Mouse (Mus musculus) embryonic facial prominence, embryonic 11.5 days (tissue): Measurements from ENCODE around the gene Olfr432. TPM values are rescaled to one million over a fixed set of nuclear protein-coding genes. Genes with fewer than 3 reads are reported as not detected.
A peak's percentile ranks its signal among the peaks of the same experiment; 100 is the strongest.
"Not testable (repeated sequence)": the region's sequence is repeated elsewhere in the genome, so short reads cannot be mapped to it uniquely, and the experiment has no call there.

Experiments
- ATAC-seq: fragments of 200-750 bp; cut with Nextera tagmentation; replicated peaks from 2 replicates; pipeline ENCODE4 v1.8.0; 2017; ENCODE audit warnings: low read depth; ENCODE audit not compliant: insufficient number of reproducible peaks, low FRiP score, low TSS enrichment
- DNase-seq: peaks from one replicate; pipeline ENCODE4 v3.0.0-alpha.2; 2015; ENCODE audit warnings: low spot score
- H3K27ac ChIP-seq: fragments of 300-500 bp; sonication (generic); replicated peaks from 2 replicates; pipeline ENCODE4 v1.5.1; 2014; ENCODE audit warnings: mild to moderate bottlenecking, low read depth, low read length, control low read depth
- H3K27me3 ChIP-seq: fragments of 300-500 bp; sonication (generic); 2 replicates; pipeline ENCODE4 v1.6.1; 2014; ENCODE audit warnings: mild to moderate bottlenecking, low read length, moderate library complexity, mixed read lengths; ENCODE audit not compliant: control insufficient read depth, insufficient read depth
- H3K36me3 ChIP-seq: fragments of 300-500 bp; sonication (generic); replicated peaks from 2 replicates; pipeline ENCODE4 v1.6.1; 2014; ENCODE audit warnings: low read depth, mild to moderate bottlenecking, low read length, moderate library complexity, mixed read lengths; ENCODE audit not compliant: control insufficient read depth, insufficient read depth
- H3K4me1 ChIP-seq: fragments of 300-500 bp; sonication (generic); 2 replicates; pipeline ENCODE4 v1.6.1; 2014; ENCODE audit warnings: low read length, mixed read lengths; ENCODE audit not compliant: control insufficient read depth, insufficient read depth
- H3K4me2 ChIP-seq: fragments of 300-500 bp; sonication (generic); 2 replicates; pipeline ENCODE4 v1.6.1; 2014; ENCODE audit warnings: low read depth, mild to moderate bottlenecking, control low read depth, low read length, moderate library complexity
- H3K4me3 ChIP-seq: fragments of 300-500 bp; sonication (generic); 2 replicates; pipeline ENCODE4 v1.5.1; 2014; ENCODE audit warnings: low read depth, low read length, control low read depth
- H3K9ac ChIP-seq: fragments of 300-500 bp; sonication (generic); replicated peaks from 2 replicates; pipeline ENCODE4 v1.6.1; 2014; ENCODE audit warnings: mild to moderate bottlenecking, control low read depth, low read length
- H3K9me3 ChIP-seq: fragments of 300-500 bp; sonication (generic); replicated peaks from 2 replicates; pipeline ENCODE4 v1.6.1; 2016; ENCODE audit warnings: mild to moderate bottlenecking, low read length, inconsistent platforms, mixed read lengths; ENCODE audit not compliant: control insufficient read depth
- WGBS: fragments of 180-500 bp; shearing (Covaris S2); extraction: QIAGEN DNeasy Blood & Tissue Kit; methylation state at CpG from one replicate; pipeline ENCODE4 v1.1.7; 2014; 5-methylcytosine and 5-hydroxymethylcytosine counted together
- polyA plus RNA-seq: library from polyadenylated mRNA; unstranded; fragments of >200 nt; fragmentation: Nextera tagmentation; extraction: Ambion mirVana; gene quantifications from 2 replicates; pipeline ENCODE4 v1.2.1, GENCODE M21; 2014

Gene Olfr432
- polyA plus RNA-seq, 1 experiment from 2014 or later = not detected

GRCm38 (mm10) chr1:174042091-174042884, 6.7 kb upstream of the Olfr432 start:
- DNase-seq, H3K9me3 ChIP-seq, H3K4me1 ChIP-seq, H3K36me3 ChIP-seq, H3K9ac ChIP-seq, H3K27me3 ChIP-seq, H3K4me3 ChIP-seq, H3K4me2 ChIP-seq, H3K27ac ChIP-seq: not testable (repeated sequence)
- 0 out of 2 replicates have a peak, but pooled peaks have one; percentile 44 for ATAC-seq
- 84% methylated on average over 12 of the region's 12 CpGs for WGBS

GRCm38 (mm10) chr1:174044431-174044830, 4.6 kb upstream of the Olfr432 start:
- no peak overlapping the region for H3K4me3 ChIP-seq
- no peak overlapping the region for H3K9ac ChIP-seq
- H3K27me3 ChIP-seq = no peaks in the 10 kb centered on the region
- H3K4me2 ChIP-seq = no peak overlapping the region
- no peaks in the 10 kb centered on the region for H3K4me1 ChIP-seq
- ATAC-seq (no peak), DNase-seq (no peak)
- WGBS = 49% methylated on average over 2 of the region's 2 CpGs
- no peak overlapping the region for H3K27ac ChIP-seq
- H3K36me3 ChIP-seq = no peaks in the 10 kb centered on the region
- no peaks in the 10 kb centered on the region for H3K9me3 ChIP-seq

GRCm38 (mm10) chr1:174048227-174048626, 778 bp upstream of the Olfr432 start:
- ATAC-seq, DNase-seq, H3K27me3 ChIP-seq, H3K4me3 ChIP-seq, H3K4me1 ChIP-seq, H3K36me3 ChIP-seq, H3K9ac ChIP-seq, H3K27ac ChIP-seq, H3K9me3 ChIP-seq, H3K4me2 ChIP-seq: not testable (repeated sequence)
- 83% methylated on average over 6 of the region's 6 CpGs for WGBS

DNA sequence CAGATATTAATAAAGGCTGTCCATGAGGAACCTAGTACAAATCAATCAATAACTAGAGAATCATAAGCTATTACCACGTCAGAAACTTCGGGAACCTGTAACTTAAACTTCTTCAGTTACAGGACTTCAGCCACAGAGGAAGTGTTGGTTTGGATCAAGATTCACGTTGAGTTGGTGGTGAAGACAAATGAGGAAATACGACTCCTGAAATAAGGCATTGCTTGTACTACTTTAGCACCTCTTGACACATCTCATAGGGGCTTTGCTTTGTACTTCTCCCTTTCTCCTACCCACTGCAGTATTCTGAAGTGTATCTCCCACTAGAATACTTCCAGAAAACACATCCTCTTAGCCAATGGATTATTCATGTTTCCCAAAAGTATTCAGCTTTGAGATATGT, 352 bp downstream of the Olfr432 start:
- not testable (repeated sequence) for H3K4me1 ChIP-seq, ATAC-seq, DNase-seq, H3K36me3 ChIP-seq, H3K9ac ChIP-seq, H3K4me3 ChIP-seq, H3K9me3 ChIP-seq, H3K27ac ChIP-seq, H3K4me2 ChIP-seq, H3K27me3 ChIP-seq
- 76% methylated on average over 4 of the region's 4 CpGs for WGBS

GRCm38 (mm10) chr1:174050532-174050931, 1.5 kb downstream of the Olfr432 start:
- DNase-seq (no peak), ATAC-seq (0 out of 2 replicates have a peak, but pooled peaks have one; percentile 23)
- Histone ChIP-seq H3K9ac (no peak overlapping the region), H3K4me3 (no peak overlapping the region), H3K36me3 (no peaks in the 10 kb centered on the region), H3K4me1 (no peaks in the 10 kb centered on the region), H3K27me3 (no peaks in the 10 kb centered on the region), H3K4me2 (no peak overlapping the region), H3K27ac (no peak overlapping the region), H3K9me3 (no peaks in the 10 kb centered on the region)
- WGBS = 88% methylated on average over 4 of the region's 4 CpGs

DNA sequence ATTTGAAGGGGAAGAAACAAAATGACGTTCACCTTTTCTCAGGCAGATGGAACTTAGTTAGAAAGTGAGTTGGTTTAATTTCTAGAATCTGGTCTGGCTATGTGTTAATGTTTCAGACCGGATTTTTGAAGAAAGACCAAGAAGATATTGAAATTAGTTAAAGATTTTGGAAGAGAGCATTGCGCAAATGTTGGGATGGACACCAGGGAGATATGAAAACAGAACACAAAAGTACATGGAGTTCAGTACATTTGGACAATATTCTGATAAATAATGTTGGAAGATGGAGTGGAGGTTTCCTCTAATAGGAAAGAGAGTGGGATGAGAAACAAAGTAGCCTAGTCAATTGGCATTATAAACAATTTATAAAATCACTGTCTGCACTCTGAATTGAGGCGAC, 2.5 kb downstream of the Olfr432 start:
- no peak overlapping the region for H3K4me3 ChIP-seq
- H3K9ac ChIP-seq = no peak overlapping the region
- H3K36me3 ChIP-seq = no peaks in the 10 kb centered on the region
- H3K27ac ChIP-seq = no peak overlapping the region
- H3K9me3 ChIP-seq = no peaks in the 10 kb centered on the region
- no peak for DNase-seq
- no peaks in the 10 kb centered on the region for H3K4me1 ChIP-seq
- 84% methylated on average over 4 of the region's 4 CpGs for WGBS
- ATAC-seq = no peak
- no peak overlapping the region for H3K4me2 ChIP-seq
- no peaks in the 10 kb centered on the region for H3K27me3 ChIP-seq

- no peak for ATAC-seq
- no peaks in the 10 kb centered on the region for H3K9me3 ChIP-seq
- H3K27me3 ChIP-seq = no peaks in the 10 kb centered on the region
- no peaks in the 10 kb centered on the region for H3K36me3 ChIP-seq
- no peak for DNase-seq
- H3K9ac ChIP-seq = no peak overlapping the region
- H3K27ac ChIP-seq = no peak overlapping the region
- 83% methylated on average over 5 of the region's 5 CpGs for WGBS
- no peak overlapping the region for H3K4me3 ChIP-seq
- H3K4me2 ChIP-seq = no peak overlapping the region
- no peaks in the 10 kb centered on the region for H3K4me1 ChIP-seq
Measured at GRCm38 (mm10) chr1:174051931-174052536, 3.0 kb downstream of the Olfr432 start.

DNA sequence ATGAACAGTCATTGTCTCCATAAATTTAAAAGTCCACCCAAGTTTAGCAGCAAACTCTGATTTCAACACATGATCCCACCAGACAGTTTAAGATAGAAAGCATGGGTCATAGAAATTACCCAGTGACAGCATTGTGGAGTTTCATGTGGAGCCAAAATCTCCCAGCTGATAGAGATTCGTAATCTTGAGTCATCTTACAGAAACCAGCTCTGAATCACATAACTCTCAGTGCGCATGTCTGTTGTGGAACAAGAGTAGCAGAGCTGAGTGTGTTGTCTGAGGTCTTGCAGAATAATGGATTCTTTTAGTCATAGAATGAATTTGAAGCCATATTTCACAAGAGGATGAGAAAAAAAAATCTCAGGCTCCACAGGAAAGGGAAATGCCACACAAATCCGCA, 4.0 kb downstream of the Olfr432 start:
- Histone ChIP-seq H3K9ac (no peak overlapping the region), H3K9me3 (no peaks in the 10 kb centered on the region), H3K27me3 (no peaks in the 10 kb centered on the region), H3K4me2 (no peak overlapping the region), H3K4me3 (no peak overlapping the region), H3K36me3 (no peaks in the 10 kb centered on the region), H3K27ac (no peak overlapping the region), H3K4me1 (no peaks in the 10 kb centered on the region)
- 85% methylated on average over 3 of the region's 3 CpGs for WGBS
- ATAC-seq (no peak), DNase-seq (no peak)
